Mouse (Mus musculus) liver, adult 2 months (tissue): ENCODE measurements at regions not wholly inside any gene's neighbourhood (a gene's known extent, or its start where the extent isn't known, plus 50 kb on each side); places are given as distances from the start of the nearest gene placed in this dataset.

ENCODE experiments used
- DNase-seq: peaks from one replicate; pipeline ENCODE4 v3.0.0-alpha.2; 2011; ENCODE audit warnings: low read depth, low spot score; ENCODE audit errors: extremely low read depth
- H3K27ac ChIP-seq: fragments of 200-500 bp; replicated peaks from 2 replicates; pipeline ENCODE4 v1.5.1; 2012; ENCODE audit warnings: low read depth, mild to moderate bottlenecking, control low read depth, inconsistent platforms, low read length; ENCODE audit not compliant: insufficient read depth
- H3K27me3 ChIP-seq: fragments of 200-500 bp; 2 replicates; pipeline ENCODE4 v1.6.1; 2012; ENCODE audit warnings: mild to moderate bottlenecking, moderate library complexity, low read length, inconsistent platforms; ENCODE audit not compliant: control insufficient read depth, insufficient read depth
- H3K36me3 ChIP-seq: fragments of 200-500 bp; 2 replicates; pipeline ENCODE4 v1.6.1; 2012; ENCODE audit warnings: low read length, inconsistent platforms; ENCODE audit not compliant: control insufficient read depth, insufficient read depth
- H3K4me1 ChIP-seq: fragments of 200-500 bp; 2 replicates; pipeline ENCODE4 v1.6.1; 2011; ENCODE audit warnings: low read length; ENCODE audit not compliant: control insufficient read depth, insufficient read depth
- H3K4me3 ChIP-seq: fragments of 200-500 bp; 2 replicates; pipeline ENCODE4 v1.5.1; 2011; ENCODE audit warnings: low read depth, mild to moderate bottlenecking, control low read depth, low read length, moderate library complexity; ENCODE audit not compliant: insufficient read depth
- H3K79me2 ChIP-seq: fragments of 200-500 bp; 2 replicates; pipeline ENCODE4 v1.6.1; 2012; ENCODE audit warnings: inconsistent platforms, mild to moderate bottlenecking, low read length, moderate library complexity; ENCODE audit not compliant: control insufficient read depth, insufficient read depth
- H3K9ac ChIP-seq: fragments of 200-500 bp; 2 replicates; pipeline ENCODE4 v1.6.1; 2012; ENCODE audit warnings: low read depth, mild to moderate bottlenecking, control low read depth, inconsistent platforms, low read length
- CTCF ChIP-seq: fragments of 200-500 bp; IDR thresholded peaks from 2 replicates; pipeline ENCODE4 v1.5.1; 2011; ENCODE audit warnings: low read depth, low read length, control low read depth
- POLR2A ChIP-seq: fragments of 200-500 bp; IDR thresholded peaks from 2 replicates; pipeline ENCODE4 v1.6.1; 2011; ENCODE audit warnings: low read length, control low read depth; ENCODE audit not compliant: insufficient read depth; ENCODE audit errors: extremely low read depth
- WGBS: fragments of 180-500 bp; shearing (Covaris S2); methylation state at CpG from one replicate; pipeline ENCODE4 v1.1.7; 2018; 5-methylcytosine and 5-hydroxymethylcytosine counted together

DNA sequence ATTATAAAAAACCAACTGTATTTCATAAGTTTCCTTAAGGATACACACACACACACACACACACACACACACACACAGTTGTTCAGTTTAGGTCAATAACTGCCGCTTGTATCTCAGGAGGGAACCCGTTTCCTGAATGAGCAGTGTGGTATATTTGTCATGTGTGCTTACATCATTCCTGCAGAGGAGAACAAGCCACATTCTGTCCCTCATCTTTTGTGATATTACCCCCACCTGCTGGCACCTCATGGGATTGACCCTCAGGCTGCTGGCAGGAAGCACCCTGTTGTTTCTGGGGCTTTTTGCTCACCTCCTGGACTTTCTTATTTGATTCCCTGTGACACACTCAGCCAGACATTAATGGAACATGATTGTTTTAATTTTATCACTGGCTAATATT, 66.4 kb upstream of the Htr1a start:
- TF ChIP-seq CTCF (peak; percentile 41; the same call in 1 of the 2 replicates), POLR2A (no peak)
- Histone ChIP-seq H3K36me3 (no peaks in the 10 kb centered on the region), H3K27ac (no peak overlapping the region), H3K4me3 (no peak overlapping the region), H3K4me1 (no peaks in the 10 kb centered on the region), H3K27me3 (no peaks in the 10 kb centered on the region), H3K9ac (no peak overlapping the region), H3K79me2 (no peaks in the 10 kb centered on the region)
- 2% methylated on average over 2 of the region's 2 CpGs for WGBS
- DNase-seq: peak; percentile 8

- Histone ChIP-seq H3K4me1 (no peaks in the 10 kb centered on the region), H3K4me3 (no peak overlapping the region), H3K27ac (no peak overlapping the region), H3K27me3 (no peaks in the 10 kb centered on the region; the same call in 1 of the 2 replicates), H3K9ac (no peak overlapping the region), H3K79me2 (no peaks in the 10 kb centered on the region), H3K36me3 (no peaks in the 10 kb centered on the region)
- WGBS: 80% methylated on average over 9 of the region's 9 CpGs
- no peak for DNase-seq
- TF ChIP-seq CTCF: no peak
- TF ChIP-seq POLR2A: no peak
These were observed 64.9 kb upstream of the Htr1a start for GRCm38 (mm10) chr13:105378587-105378986.

DNA sequence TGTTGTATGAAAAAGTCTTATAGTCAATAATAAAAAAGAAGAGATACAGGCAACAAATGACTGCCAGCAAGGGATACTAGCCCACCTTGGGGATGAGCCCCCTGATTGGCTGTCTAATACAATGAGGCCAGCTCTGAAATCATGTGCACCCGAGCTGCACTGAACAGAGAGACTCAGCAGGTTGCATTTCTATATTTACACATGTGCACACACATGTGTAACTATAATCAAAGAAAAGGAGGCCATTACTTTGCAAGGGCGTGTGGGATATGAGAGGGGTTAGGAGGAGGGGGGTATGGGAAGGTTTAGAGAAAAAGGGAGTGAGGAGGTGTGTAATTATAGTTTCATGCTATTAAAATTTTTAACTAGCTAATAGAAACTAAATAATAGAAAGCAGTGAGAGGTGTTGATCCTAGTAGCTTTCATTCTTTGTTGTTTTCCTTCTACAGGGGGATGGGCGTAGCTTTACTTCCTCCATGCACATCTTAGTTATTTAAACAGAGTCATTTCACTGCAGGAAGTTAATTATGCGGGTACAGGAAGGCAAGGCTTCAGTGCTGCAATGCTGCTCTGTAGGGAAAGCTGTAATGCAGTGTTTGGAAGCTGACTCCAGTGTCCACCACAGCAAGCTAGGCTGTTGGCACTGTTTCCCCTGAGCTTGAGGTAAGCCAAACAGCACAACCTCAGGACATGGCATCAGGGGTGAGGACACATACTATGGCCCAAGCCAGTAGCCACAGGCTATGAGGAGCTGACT, 56.2 kb upstream of the Htr1a start:
- Histone ChIP-seq H3K4me3 (no peak overlapping the region), H3K36me3 (no peaks in the 10 kb centered on the region), H3K4me1 (no peaks in the 10 kb centered on the region), H3K9ac (no peak overlapping the region), H3K79me2 (no peaks in the 10 kb centered on the region), H3K27me3 (no peaks in the 10 kb centered on the region; the same call in 1 of the 2 replicates), H3K27ac (no peak overlapping the region)
- TF ChIP-seq POLR2A: no peak
- TF ChIP-seq CTCF: no peak
- 62% methylated on average over 4 of the region's 4 CpGs for WGBS
- DNase-seq: no peak
